Comparison of ENCODE assay signal across 36 mouse cellular contexts in genomic region chr7:19806356-19806969, GRCm38 (mm10). TPM values are rescaled to one million over a fixed set of nuclear protein-coding genes. Genes with fewer than 3 reads are reported as not detected.
DNase-seq lines count a peak whose midpoint lies in the region; ATAC-seq and TF ChIP-seq lines count a peak whose summit lies in the region.
"Had no signal": no experiment of that assay in that cellular context is flagged by ENCODE, and none has a peak within 500 bp of the region (broad histone marks: within the 10 kb centered on the region; RNA-seq: fewer than 3 reads in every experiment).

No protein-coding gene starts in this region.

- ATAC-seq in CD4-positive, CD25-positive, alpha-beta regulatory T cell, adult 4 months, result peak; percentile 38
- no peak for ATAC-seq in midbrain, postnatal 0 days (ENCODE audit: low FRiP score)
- ATAC-seq: forebrain, embryonic 14.5 days; forebrain, postnatal 0 days; hindbrain, embryonic 16.5 days; inflammation-experienced regulatory T-cells, adult 6 months; Patski had no signal

- H3K4me3 ChIP-seq in spleen, adult 2 months (ENCODE audit: extremely low read depth, insufficient read depth, insufficient read length), result no peak overlapping the region
- H3K4me3 ChIP-seq in midbrain, postnatal 0 days (ENCODE audit: low read depth, low read length), result no peak overlapping the region
- H3K4me3 ChIP-seq: embryonic facial prominence, embryonic 12.5 days; embryonic facial prominence, embryonic 15.5 days; gastrocnemius, adult 2 months; hindbrain, embryonic 13.5 days had no signal

- H3K4me2 ChIP-seq in midbrain, postnatal 0 days (ENCODE audit: low read depth, low read length, poor library complexity, severe bottlenecking), result no peak overlapping the region
- H3K4me2 ChIP-seq: embryonic facial prominence, embryonic 12.5 days; embryonic facial prominence, embryonic 15.5 days; heart, embryonic 11.5 days; hindbrain, embryonic 13.5 days had no signal

- WGBS in spleen, adult 2 months, result 67% methylated on average over 8 of the region's 8 CpGs
- 87% methylated on average over 8 of the region's 8 CpGs for WGBS in midbrain, postnatal 0 days

- no peaks in the 10 kb centered on the region for H3K9me3 ChIP-seq in midbrain, postnatal 0 days (ENCODE audit: low read length)
- H3K9me3 ChIP-seq: embryonic facial prominence, embryonic 12.5 days; embryonic facial prominence, embryonic 15.5 days; G1E had no signal

- no peak overlapping the region for H3K9ac ChIP-seq in midbrain, postnatal 0 days (replicated peaks; ENCODE audit: low read length, poor library complexity, severe bottlenecking)
- H3K9ac ChIP-seq: embryonic facial prominence, embryonic 12.5 days; embryonic facial prominence, embryonic 15.5 days; forebrain, postnatal 0 days; hindbrain, embryonic 13.5 days had no signal

- peaks cover 28% of the 10 kb centered on the region for H3K36me3 ChIP-seq in spleen, adult 2 months (ENCODE audit: control insufficient read depth, insufficient read depth, low read length)
- peaks cover 18% of the 10 kb centered on the region for H3K36me3 ChIP-seq in splenic B cell, adult 2 months (ENCODE audit: control insufficient read depth, insufficient read depth, low read length, poor library complexity, severe bottlenecking)
- no peaks in the 10 kb centered on the region for H3K36me3 ChIP-seq in midbrain, postnatal 0 days (ENCODE audit: insufficient read depth, low read length)
- H3K36me3 ChIP-seq: embryonic facial prominence, embryonic 12.5 days; embryonic facial prominence, embryonic 15.5 days; G1E; hindbrain, embryonic 13.5 days had no signal

- H3K27ac ChIP-seq in spleen, adult 2 months (ENCODE audit: insufficient read depth, low read length), result peak overlapping the region; percentile 61
- no peak overlapping the region for H3K27ac ChIP-seq in midbrain, postnatal 0 days (ENCODE audit: low read depth, low read length)
- H3K27ac ChIP-seq: embryonic facial prominence, embryonic 12.5 days; embryonic facial prominence, embryonic 15.5 days; gastrocnemius, adult 2 months; hindbrain, embryonic 13.5 days had no signal

- TF ChIP-seq CTCF in spleen, adult 2 months (IDR thresholded peaks at IDR 0.05; ENCODE audit: extremely low read depth, insufficient read depth, insufficient read length, insufficient replicate concordance), result no peak
- TF ChIP-seq CTCF in midbrain, postnatal 0 days (IDR thresholded peaks at IDR 0.05), result no peak

- no peak for DNase-seq in spleen, adult 2 months (ENCODE audit: low read depth in 1 of 2, low spot score in 2 of 2)
- DNase-seq in spleen, adult 12 weeks (ENCODE audit: low spot score), result no peak
- peak; percentile 24 for DNase-seq in induced T-regulatory cell, adult 2 months (ENCODE audit: low read depth)
- peak; percentile 74 for DNase-seq in splenic B cell, adult 2 months (ENCODE audit: low read depth, low spot score)
- DNase-seq in midbrain, postnatal 0 days (ENCODE audit: low spot score), result no peak
- no peak for DNase-seq in right cerebral cortex, postnatal 4 days
- DNase-seq in kidney, adult 8-10 months, result no peak
- DNase-seq: adrenal gland, postnatal 10 days; adrenal gland, postnatal 36 days; cerebellum, adult 11-12 months; cerebellum, adult 8-10 months; cerebellum, postnatal 14 days; forebrain, postnatal 0 days; gastrocnemius, adult 2 months; gastrocnemius, postnatal 14 days; heart, adult 11 months had no signal

- H3K4me1 ChIP-seq in spleen, adult 2 months (ENCODE audit: control insufficient read depth, insufficient read depth, insufficient read length), result peaks cover 19% of the 10 kb centered on the region; the same call in 1 of the 2 replicates
- H3K4me1 ChIP-seq in midbrain, postnatal 0 days (ENCODE audit: insufficient read depth, low read length), result peaks cover 10% of the 10 kb centered on the region; the same call in 1 of the 2 replicates

- H3K27me3 ChIP-seq in spleen, adult 2 months (ENCODE audit: control insufficient read depth, insufficient read depth, low read length), result no peaks in the 10 kb centered on the region
- H3K27me3 ChIP-seq in splenic B cell, adult 2 months (ENCODE audit: control insufficient read depth, insufficient read depth, low read length, poor library complexity, severe bottlenecking), result no peaks in the 10 kb centered on the region
- peaks cover 25% of the 10 kb centered on the region for H3K27me3 ChIP-seq in midbrain, postnatal 0 days (ENCODE audit: insufficient read depth, low read length)
- H3K27me3 ChIP-seq: Patski had no signal

- no peak for TF ChIP-seq POLR2A in spleen, adult 2 months (IDR thresholded peaks at IDR 0.05; ENCODE audit: low read depth, low read length)

RNA-seq across cellular contexts. Expression of gene Cblc, which starts 9.9 kb away (rescaled TPM):
- polyA plus RNA-seq in spleen, adult 2 months (2012; rRNA removed), result 1.4 TPM in 2 replicates
- polyA plus RNA-seq in CD4-positive, CD25-positive, alpha-beta regulatory T cell, adult 4 months (2017; shearing (Covaris generic)), result not detected
- total RNA-seq in midbrain, postnatal 0 days (2014; rRNA removed), result 0.71 and 1.8 TPM in 2 replicates
- polyA plus RNA-seq in midbrain, postnatal 0 days (2015; fragmentation: Nextera tagmentation; extraction: Ambion mirVana), result 0.70 and 1.2 TPM in 2 replicates
- total RNA-seq: adrenal gland, postnatal 36 days; G1E; gastrocnemius, adult 2 months; gastrocnemius, postnatal 14 days; hematopoietic stem cell, adult 5-6 weeks had no signal
- polyA plus RNA-seq: C2C12; forebrain, embryonic 14.5 days; frontal cortex, adult 2 months; G1E; heart, embryonic 14.5 days; hindbrain, embryonic 13.5 days had no signal

RNA-seq across cellular contexts. Expression of gene Bcl3, which starts 16.1 kb away (rescaled TPM):
- 102 and 149 TPM in 2 replicates for polyA plus RNA-seq in spleen, adult 2 months (2012; rRNA removed)
- 10 to 100 TPM; 16.0 to 20.5 TPM for polyA plus RNA-seq in CD4-positive, CD25-positive, alpha-beta regulatory T cell, adult 4 months (2017; shearing (Covaris generic))
- total RNA-seq in midbrain, postnatal 0 days (2014; rRNA removed), result 0.55 and 0.66 TPM in 2 replicates
- 0.93 and 1.3 TPM in 2 replicates for polyA plus RNA-seq in midbrain, postnatal 0 days (2015; fragmentation: Nextera tagmentation; extraction: Ambion mirVana)

RNA-seq across cellular contexts. Expression of gene Bcam, which starts 35.6 kb away (rescaled TPM):
- polyA plus RNA-seq in spleen, adult 2 months (2012; rRNA removed), result 30.1 and 39.8 TPM in 2 replicates
- polyA plus RNA-seq in CD4-positive, CD25-positive, alpha-beta regulatory T cell, adult 4 months (2017; shearing (Covaris generic)), result 1 to 10 TPM; 2.5 to 3.7 TPM
- 32.6 and 33.5 TPM in 2 replicates for total RNA-seq in midbrain, postnatal 0 days (2014; rRNA removed)
- polyA plus RNA-seq in midbrain, postnatal 0 days (2015; fragmentation: Nextera tagmentation; extraction: Ambion mirVana), result 18.7 and 22.0 TPM in 2 replicates
- polyA plus RNA-seq: G1E had no signal

RNA-seq across cellular contexts. Expression of gene Gm19345, which starts 45.3 kb away (rescaled TPM):
- 0.45 TPM in 1 of 2 replicates, not detected in the other for polyA plus RNA-seq in spleen, adult 2 months (2012; rRNA removed)
- not detected for polyA plus RNA-seq in CD4-positive, CD25-positive, alpha-beta regulatory T cell, adult 4 months (2017; shearing (Covaris generic))
- total RNA-seq in midbrain, postnatal 0 days (2014; rRNA removed), result 31.6 and 44.4 TPM in 2 replicates
- polyA plus RNA-seq in midbrain, postnatal 0 days (2015; fragmentation: Nextera tagmentation; extraction: Ambion mirVana), result 21.6 and 25.8 TPM in 2 replicates
- total RNA-seq: adrenal gland, adult 18-20 months; adrenal gland, postnatal 10 days; G1E; gastrocnemius, adult 2 months; gastrocnemius, postnatal 14 days; gastrocnemius, postnatal 4 days; heart, adult 8-10 months; heart, postnatal 25 days; hematopoietic stem cell, adult 5-6 weeks had no signal
- polyA plus RNA-seq: C2C12; forebrain, embryonic 11.5 days; G1E; heart, embryonic 11.5 days; heart, embryonic 14.5 days; heart, postnatal 0 days; inflammation-experienced regulatory T-cells, adult 6 months had no signal

RNA-seq across cellular contexts. Expression of gene Ceacam16, which starts 54.6 kb away (rescaled TPM):
- polyA plus RNA-seq in spleen, adult 2 months (2012; rRNA removed), result 17.0 and 21.7 TPM in 2 replicates
- polyA plus RNA-seq in CD4-positive, CD25-positive, alpha-beta regulatory T cell, adult 4 months (2017; shearing (Covaris generic)), result not detected
- total RNA-seq in midbrain, postnatal 0 days (2014; rRNA removed), result not detected in 2 replicates
- polyA plus RNA-seq in midbrain, postnatal 0 days (2015; fragmentation: Nextera tagmentation; extraction: Ambion mirVana), result 0.90 and 1.5 TPM in 2 replicates
- total RNA-seq: adrenal gland, adult 18-20 months; adrenal gland, postnatal 36 days; forebrain, postnatal 0 days; gastrocnemius, adult 2 months; gastrocnemius, postnatal 4 days had no signal
- polyA plus RNA-seq: C2C12; embryonic facial prominence, embryonic 12.5 days; embryonic facial prominence, embryonic 15.5 days; forebrain, embryonic 14.5 days; frontal cortex, adult 2 months; heart, embryonic 11.5 days; heart, embryonic 14.5 days; heart, postnatal 0 days; Patski had no signal

Comparison
In these comparisons a context has a peak if more than half of its experiments do, and no peak if none do; other contexts are left out.
1. DNase-seq: peak in induced T-regulatory cell, adult 2 months (single experiment) and splenic B cell, adult 2 months (single experiment); none in spleen, adult 2 months (0 of 2), spleen, adult 12 weeks (single experiment), midbrain, postnatal 0 days (single experiment), right cerebral cortex, postnatal 4 days (single experiment) and kidney, adult 8-10 months (0 of 2).